Mouse (Mus musculus) CH12.LX (cell line): ENCODE data around the gene Dhcr24.

Source experiments
- CTCF ChIP-seq, 2 experiments: IDR thresholded peaks in 1 of 2; conservative IDR thresholded peaks in 1 of 2; 2 replicates each; pipeline ENCODE4 v1.5.1; 2011 to 2012; ENCODE audit warnings: low read depth in 2 of 2, low read length in 2 of 2, improper control_type of control experiment in 1 of 2, inconsistent platforms in 1 of 2, mild to moderate bottlenecking in 1 of 2, moderate library complexity in 1 of 2
- EP300 ChIP-seq: IDR thresholded peaks from 2 replicates; pipeline ENCODE4 v1.6.1; 2011; ENCODE audit warnings: low read length, improper control_type of control experiment
- GABPA ChIP-seq: IDR thresholded peaks from 2 replicates; pipeline ENCODE4 v1.6.1; 2012; ENCODE audit warnings: low read depth, low read length, improper control_type of control experiment, inconsistent platforms; ENCODE audit not compliant: insufficient replicate concordance
- KAT2A ChIP-seq: IDR thresholded peaks from 2 replicates; pipeline ENCODE4 v1.6.1; 2012; ENCODE audit warnings: low read length, improper control_type of control experiment, inconsistent platforms; ENCODE audit not compliant: insufficient replicate concordance
- MAFK ChIP-seq: IDR thresholded peaks from 2 replicates; pipeline ENCODE4 v1.6.1; 2011; ENCODE audit warnings: low read length, improper control_type of control experiment; ENCODE audit not compliant: insufficient replicate concordance
- MAX ChIP-seq: IDR thresholded peaks from 2 replicates; pipeline ENCODE4 v1.6.1; 2011; ENCODE audit warnings: low read length, improper control_type of control experiment
- MAZ ChIP-seq: IDR thresholded peaks from 2 replicates; pipeline ENCODE4 v1.6.1; 2012; ENCODE audit warnings: low read depth, mild to moderate bottlenecking, inconsistent platforms, low read length, improper control_type of control experiment, moderate library complexity
- POLR2A ChIP-seq: IDR thresholded peaks from 2 replicates; pipeline ENCODE4 v1.6.1; 2011; ENCODE audit warnings: low read depth, mild to moderate bottlenecking, improper control_type of control experiment, low read length
- POLR2AphosphoS2 ChIP-seq: IDR thresholded peaks from 2 replicates; pipeline ENCODE4 v1.6.1; 2011; ENCODE audit warnings: low read depth, low read length, improper control_type of control experiment
- SIN3A ChIP-seq: IDR thresholded peaks from 2 replicates; pipeline ENCODE4 v1.6.1; 2012; ENCODE audit warnings: low read length, improper control_type of control experiment, inconsistent platforms
- TCF12 ChIP-seq: IDR thresholded peaks from 2 replicates; pipeline ENCODE4 v1.6.1; 2014; ENCODE audit warnings: low read depth, mild to moderate bottlenecking, inconsistent platforms, low read length, improper control_type of control experiment
- USF2 ChIP-seq: conservative IDR thresholded peaks from 2 replicates; pipeline ENCODE4 v1.6.1; 2011; ENCODE audit warnings: low read depth, low read length, improper control_type of control experiment
- ZC3H11A ChIP-seq: IDR thresholded peaks from 2 replicates; pipeline ENCODE4 v1.6.1; 2012; ENCODE audit warnings: low read depth, mild to moderate bottlenecking, inconsistent platforms, low read length, improper control_type of control experiment
- ZMIZ1 ChIP-seq: IDR thresholded peaks from 2 replicates; pipeline ENCODE4 v1.6.1; 2012; ENCODE audit warnings: low read depth, mild to moderate bottlenecking, inconsistent platforms, low read length, improper control_type of control experiment

- TF ChIP-seq MAFK, result no peak; the same call in 1 of the 2 replicates
- TF ChIP-seq MAX, result peak; percentile 96
- TF ChIP-seq CTCF (conservative IDR thresholded peaks at IDR 0.05 in 1 of 2, IDR thresholded peaks at IDR 0.05 in 1 of 2; ENCODE audit: low read depth in 2 of 2, low read length in 2 of 2), result no peak
- TF ChIP-seq MAZ, result no peak
- TF ChIP-seq POLR2A, result no peak
- TF ChIP-seq EP300, result peak; percentile 88
- no peak for TF ChIP-seq ZMIZ1
- TF ChIP-seq USF2, result peak; percentile 36; the same call in 1 of the 2 replicates
- no peak for TF ChIP-seq KAT2A
- peak; percentile 87 for TF ChIP-seq TCF12
- no peak for TF ChIP-seq GABPA
- TF ChIP-seq ZC3H11A, result no peak
- peak; percentile 68; the same call in 1 of the 2 replicates for TF ChIP-seq SIN3A
- TF ChIP-seq POLR2AphosphoS2, result no peak
These were observed 36.9 kb downstream of the Dhcr24 start for GRCm38 (mm10) chr4:106597741-106598140.
